Mouse (Mus musculus) mouse trophoblast stem cell (cell line): ENCODE measurements around the gene Ube2l6.
"Not testable (repeated sequence)": the region's sequence is repeated elsewhere in the genome, so short reads cannot be mapped to it uniquely, and the experiment has no call there.

ENCODE experiments used
- in situ Hi-C, 2 experiments: fragments of 300-500 bp; cut with MseI, MboI; formaldehyde crosslinking; loops; 2 replicates in 1 of 2; 3 replicates in 1 of 2; pipeline ENCODE4 v1.15.1; 2025

Gene Ube2l6

DNA sequence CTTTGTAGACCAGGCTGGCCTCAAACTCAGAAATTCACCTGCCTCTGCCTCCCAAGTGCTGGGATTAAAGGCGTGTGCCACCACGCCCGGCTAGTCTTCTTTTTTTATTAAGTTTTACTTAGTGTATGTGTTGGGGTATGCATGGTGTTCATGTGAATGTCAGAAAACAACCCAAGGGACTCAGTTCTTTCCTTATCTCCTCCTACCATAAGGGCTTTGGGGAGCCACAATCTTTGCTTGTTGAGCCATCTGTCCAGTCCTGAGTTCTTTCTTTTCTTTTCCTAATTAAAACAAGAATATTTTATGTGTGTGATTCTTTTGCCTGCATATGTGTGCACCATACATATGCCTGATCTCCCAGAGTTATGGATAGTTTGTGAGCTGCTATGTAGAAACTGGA, 5.5 kb upstream of the Ube2l6 start:
- in situ Hi-C loops = no loop called here

DNA sequence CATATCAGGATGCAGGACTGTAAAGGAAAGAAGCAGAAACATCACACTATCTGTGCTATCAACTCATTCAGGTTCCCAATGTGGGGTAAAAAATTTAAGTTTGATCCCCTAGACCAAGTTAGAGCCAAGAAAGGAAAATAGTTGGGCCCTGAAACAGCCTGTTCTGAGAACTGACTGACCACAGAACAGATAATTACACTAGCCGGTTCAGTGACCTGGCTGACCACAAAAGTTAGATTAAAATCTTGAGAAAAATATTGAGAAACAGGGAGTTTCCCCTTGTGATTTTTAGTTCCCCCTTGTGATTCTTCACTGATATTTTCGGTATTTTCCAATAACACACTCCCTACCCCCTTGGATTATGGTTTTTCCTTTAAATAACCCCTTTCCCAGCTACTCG, 4.8 kb upstream of the Ube2l6 start:
- in situ Hi-C loops = no loop called here

DNA sequence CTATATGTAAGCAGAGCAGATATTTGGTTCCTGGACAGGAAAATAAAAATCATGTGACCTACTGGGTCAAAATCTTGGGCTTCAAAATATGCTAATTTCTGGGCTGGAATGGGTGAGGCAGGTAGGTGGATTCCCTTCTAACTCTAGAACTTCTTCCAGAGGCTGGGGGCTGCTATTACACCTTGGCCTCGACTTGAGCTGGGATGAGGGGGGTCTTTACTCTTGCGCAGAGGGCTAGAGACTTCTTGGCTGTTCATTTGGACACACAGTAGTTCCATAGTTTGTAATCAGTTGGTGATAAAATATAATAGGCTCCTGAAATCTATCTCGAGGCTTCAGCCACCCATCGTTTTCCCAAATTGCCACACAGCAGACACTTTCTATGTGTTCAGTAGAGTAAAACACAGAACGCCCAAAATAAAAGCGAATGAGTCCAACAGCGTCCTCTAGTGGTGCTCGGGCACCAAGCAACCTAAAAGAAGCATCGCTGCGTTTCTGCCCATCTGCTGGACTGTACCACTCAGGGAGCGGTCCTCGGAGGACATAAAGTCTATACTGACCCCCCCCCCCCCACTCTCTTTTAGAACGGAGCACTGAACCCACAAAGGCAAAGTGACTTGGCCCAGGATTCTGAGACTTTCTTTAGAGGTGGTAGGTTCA, 665 bp upstream of the Ube2l6 start:
- in situ Hi-C loops = no loop called here

DNA sequence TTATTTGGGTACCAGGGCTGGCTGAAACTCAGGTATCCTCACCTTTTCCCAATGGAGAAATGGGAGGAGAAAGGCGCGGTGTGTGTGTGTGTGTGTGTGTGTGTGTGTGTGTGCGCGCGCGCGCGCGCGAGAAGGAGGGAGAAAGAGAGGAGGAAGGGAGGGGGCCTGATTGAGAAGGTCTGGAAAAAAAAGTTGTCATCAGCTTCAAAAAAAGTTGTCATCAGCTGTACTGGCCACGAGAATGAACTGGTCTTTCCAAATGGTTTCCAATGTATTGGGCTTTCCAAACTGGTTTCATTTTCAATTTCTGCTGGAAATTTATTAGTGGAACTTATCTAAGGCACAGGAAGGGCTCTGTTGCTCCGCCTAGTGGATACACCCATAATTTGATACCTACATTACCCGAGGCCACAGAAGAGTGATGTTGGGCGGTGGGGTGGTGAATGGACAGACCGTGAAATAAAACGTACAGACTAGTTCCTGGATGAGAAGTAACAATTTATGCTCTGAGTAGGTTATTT, 473 bp downstream of the Ube2l6 start:
- in situ Hi-C loops = no loop called here

DNA sequence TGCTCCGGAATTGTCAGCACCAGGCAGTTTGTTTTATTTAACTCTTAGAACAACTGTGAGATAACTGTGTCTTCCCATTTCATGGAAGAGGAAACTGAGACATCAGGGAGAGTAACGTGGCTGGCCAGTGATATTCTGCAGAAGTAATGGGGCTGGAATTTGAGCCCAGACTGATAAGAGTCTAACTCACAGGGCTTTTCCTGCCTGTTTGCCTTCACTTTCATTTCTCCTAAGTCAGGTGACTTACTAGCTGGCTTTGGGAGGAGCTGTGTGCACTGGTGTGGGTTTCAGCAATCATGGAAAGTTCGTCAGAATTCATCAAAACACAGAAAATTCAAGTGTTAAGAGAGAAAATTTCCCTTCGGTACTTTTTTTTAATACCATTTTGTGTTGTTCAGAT, 1.7 kb downstream of the Ube2l6 start:
- in situ Hi-C loops = no loop called here

DNA sequence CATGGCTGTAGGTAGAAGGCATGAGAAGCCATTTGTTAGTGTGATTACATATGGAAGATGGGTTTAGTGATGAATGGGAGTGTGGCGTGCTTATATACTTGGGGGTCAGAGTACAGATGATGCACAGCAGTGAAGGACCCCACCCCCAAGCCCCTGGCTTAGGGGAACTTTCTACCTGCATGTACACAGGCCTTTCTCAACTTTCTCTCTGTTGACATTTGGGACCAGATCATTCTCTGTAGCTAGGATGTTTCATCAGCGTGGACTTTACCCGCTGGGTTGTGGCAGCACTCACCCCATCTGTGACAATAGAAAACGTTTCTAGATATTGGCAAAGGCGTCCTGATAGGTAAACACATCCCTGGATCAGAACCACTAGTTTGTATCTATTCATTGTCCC, 2.6 kb downstream of the Ube2l6 start:
- in situ Hi-C loops = not testable (repeated sequence)

DNA sequence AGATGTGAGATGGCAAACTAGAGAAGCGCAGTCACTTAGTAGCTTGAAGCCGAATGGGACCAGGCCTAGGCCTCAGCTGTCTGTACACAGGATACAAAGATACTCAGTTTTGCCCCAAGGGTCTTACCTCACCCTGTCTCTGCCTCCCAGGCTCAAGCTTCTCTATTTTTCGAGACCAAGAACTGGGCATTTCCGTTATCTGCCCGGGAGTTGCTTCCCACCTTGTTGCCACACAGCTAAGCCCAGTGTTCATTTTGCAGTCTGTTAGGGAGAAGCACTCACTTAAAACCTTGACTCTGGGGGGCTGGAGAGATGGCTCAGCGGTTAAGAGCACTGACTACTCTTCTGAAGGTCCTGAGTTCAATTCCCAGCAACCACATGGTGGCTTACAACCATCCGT, 5.3 kb downstream of the Ube2l6 start:
- in situ Hi-C loops = no loop called here

DNA sequence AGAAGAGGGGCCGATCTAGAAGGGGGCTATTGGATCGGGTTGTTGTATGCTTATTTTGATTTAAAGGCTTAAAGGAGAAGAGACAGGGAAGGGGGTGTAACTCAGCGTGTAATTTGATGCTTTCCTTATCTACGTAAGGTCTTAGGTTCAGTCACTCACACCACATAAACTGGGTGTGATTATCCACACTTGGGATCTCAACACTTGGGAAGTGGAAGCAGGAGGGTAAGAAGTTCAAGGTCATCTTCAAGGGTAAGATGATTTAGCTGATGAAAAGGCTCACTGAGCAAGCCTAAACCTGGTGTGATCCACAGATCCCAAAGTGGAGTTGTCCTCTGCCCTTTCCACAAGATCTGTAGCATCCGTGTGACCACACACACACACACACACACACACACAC, 7.9 kb downstream of the Ube2l6 start:
- in situ Hi-C loops = no loop called here

DNA sequence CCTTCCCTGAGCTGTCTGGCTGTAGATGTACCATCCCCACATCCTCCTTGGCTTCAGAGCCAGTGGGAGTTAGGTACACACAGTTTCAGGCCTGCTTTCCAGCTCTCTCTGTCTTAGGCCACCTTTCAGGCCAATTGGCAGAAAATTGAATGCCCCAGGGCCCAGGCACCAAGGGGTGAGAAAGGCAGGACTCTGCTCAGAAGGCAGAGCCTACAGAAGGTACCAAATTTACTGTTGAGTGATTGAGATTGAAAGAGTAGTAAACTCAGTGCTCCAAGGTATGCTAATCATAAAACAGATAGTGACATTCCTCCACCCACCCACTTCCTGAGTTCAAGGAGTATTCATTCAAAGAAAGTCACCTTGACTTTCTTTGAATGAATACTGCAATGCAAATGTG, 10.7 kb downstream of the Ube2l6 start:
- in situ Hi-C loops = no loop called here

DNA sequence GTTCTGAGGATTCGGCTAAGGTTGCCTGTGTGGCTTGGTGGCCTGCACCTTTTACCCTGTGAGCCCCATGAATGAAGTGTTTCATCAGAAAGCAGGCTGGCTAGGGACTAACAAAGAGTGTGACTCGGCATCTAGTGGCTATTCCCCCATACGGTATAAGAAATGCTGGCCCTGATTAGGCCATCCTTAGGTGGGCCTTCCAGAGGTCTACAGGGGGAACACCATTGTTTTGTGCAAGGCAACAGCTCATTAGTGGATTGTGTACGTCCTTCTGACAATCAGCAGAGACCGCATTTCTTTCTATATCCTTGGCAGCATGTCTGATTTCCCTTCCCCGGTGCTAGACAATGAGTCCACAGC, 11.9 kb downstream of the Ube2l6 start:
- in situ Hi-C loops = no loop called here

DNA sequence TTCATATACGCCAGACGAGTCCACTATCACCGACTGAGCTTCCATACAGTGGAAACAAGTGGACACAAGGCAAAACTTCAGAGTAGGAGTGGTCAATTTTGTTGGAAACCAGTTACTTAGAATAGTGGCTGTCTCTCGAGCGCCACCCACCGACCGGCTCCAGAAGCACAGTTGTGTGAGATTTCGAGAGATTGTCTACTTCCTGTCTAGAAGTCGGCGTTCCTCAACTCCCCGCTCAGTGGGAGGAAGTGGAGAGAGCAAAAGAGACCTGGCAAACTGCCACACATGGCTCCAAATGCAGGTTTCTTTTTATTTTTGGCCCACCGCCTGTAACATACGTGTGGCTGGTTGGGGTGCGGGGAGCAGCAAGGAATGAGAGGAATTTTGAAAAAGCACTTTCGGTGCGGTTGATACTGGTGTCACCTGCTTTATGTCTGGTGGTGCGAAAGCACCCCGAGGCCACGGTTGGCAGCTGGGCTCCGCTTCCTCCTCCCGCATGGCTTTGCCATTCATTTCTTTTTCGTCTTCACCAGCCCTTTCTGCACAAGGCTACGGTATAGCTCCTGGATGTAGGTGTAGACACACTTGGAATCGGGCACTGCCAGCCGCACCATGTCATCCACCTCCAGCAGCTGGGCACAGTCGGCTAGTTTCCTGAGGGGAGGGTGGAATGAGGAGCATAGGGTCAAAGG, 12.4 kb downstream of the Ube2l6 start:
- in situ Hi-C loops = no loop called here

DNA sequence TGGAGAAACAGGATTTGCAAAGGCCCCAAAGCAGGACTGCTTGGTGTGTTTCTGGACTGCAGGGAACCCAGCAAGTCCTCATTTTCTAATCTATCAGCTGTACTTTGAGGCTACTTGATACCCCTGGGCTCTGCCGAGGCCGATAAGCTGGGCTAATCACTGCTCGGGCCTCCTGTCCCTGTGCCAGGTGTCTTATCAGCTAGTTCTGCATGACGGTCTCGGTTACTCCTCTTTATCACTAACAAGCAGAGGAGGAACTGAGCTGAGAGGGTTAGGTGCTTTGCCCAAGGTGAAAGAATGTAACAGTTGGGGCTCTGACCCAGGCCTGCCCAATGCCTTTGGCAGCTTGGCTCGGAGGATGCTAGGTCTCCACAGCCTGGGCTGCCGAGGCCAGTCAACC, 13.3 kb downstream of the Ube2l6 start:
- in situ Hi-C loops = no loop called here

DNA sequence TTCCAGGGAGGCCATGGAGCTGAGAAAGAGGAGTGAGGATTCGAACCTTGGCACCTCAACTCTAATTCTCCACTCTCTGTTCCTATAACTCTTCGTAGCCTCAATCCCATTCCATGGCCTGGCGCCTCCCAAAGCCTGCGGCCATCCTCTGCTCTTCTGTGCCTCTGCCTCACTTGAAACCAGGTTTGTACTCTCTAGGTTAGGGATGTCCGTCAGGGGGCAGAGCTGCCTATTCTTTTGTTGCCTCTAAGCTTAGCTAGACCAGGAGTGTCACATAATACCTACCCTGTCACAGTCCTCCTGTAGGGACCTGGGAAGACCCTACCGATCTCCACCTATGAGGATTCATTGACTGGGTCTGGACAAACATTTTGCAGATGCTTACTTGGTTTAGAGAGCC, 14.0 kb downstream of the Ube2l6 start:
- in situ Hi-C loops = no loop called here

DNA sequence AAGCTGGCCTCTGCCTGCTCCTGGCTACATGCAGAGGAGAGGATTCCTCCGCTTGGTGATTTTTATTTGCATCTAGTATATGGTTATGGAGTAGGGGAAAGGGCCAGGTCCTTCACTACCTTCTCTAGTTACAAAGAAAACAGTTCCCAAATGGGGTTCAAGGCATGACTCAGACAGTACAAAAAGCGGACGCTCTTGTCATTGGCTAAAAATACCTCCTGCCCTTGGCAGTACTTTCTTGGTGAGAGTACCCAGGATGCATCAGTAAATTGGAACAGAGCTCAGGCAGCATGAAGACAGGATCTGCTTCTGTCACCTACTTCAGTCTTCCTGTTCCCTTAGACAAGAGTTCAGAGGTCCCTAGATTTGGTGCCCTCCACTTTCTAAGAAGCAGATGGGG, 21.2 kb downstream of the Ube2l6 start:
- in situ Hi-C loops = no loop called here

DNA sequence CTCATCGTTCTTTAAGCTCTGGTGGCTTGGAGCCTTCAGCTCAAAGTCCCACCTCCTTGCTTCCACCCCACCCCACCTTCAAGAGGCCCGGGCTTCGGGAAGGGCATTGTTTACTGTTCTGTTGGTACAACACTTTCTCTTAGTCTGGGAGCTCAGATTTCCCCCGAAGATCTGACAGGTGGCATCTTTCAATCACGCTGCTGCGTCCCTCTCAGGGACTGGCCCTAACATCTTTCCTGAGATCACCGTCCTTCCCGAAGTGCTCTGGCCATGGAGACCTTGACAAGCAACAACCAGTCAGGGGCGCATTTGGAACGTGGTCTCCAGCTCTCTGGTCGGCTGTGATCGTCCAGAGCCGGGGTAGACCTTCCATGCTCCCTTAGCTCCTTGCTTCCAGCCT, 23.9 kb downstream of the Ube2l6 start, which contains the start of gene Smtnl1:
Gene Smtnl1, minus strand, starts transcription at position 101 of the 400 bp plus-strand sequence.
- in situ Hi-C loops = no loop called here

DNA sequence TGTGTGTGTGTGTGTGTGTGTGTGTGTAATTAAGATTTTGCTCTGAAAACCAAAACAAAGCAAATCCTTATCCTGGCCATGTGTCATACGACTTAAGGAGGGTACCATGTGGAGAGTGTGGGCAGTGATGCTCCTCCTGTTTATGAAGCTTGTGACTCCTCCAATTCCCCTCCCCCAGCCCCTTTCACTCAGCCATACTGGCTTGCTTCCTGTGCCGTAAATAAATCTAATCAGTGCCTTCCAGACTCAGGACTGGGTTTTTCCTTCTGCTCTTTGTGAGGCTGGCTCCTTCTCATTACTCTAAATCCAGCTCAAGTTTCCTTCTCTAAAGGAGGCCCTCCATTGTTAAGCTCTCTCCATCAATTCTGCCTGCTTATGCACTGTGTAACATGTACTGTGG, 24.6 kb downstream of the Ube2l6 start:
- in situ Hi-C loops = no loop called here

DNA sequence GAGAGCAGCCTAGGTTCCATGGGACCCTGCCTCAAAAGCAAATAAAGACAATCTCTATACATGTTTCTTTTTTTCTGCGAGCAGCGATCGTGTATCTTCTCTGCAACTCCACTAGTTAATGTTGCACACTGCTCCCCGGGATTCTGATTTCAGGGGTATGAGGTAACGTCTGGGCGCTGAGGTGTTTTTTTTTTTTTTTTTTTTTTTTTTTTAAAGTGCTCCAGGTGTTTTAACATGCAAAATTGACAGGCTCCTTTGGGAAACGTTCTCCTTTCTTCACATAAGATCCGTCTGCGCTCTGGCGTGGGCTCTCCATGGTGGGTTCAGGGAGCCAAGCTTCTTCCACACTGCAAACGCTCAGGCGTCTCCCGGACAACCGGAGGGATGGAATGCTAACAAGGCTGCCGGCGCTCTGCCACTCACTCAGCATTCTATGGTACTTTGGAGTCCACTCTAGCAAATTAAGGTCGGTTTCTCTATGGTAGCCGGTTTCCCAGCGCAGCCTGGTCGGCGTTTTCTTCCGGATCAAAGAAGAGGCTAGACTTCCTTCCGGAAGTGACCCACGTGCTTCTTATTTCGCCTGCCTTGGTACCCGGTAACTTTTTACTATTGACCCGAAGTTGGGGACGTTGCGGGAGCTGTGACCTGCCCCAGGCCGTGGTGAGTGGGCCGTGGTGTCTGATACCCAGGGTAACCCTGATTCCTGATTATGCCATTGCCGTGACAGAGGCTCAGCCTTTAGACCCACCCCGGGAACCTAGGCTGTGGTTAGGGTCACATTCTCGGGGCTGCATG, 28.1 kb downstream of the Ube2l6 start, which contains the start of gene Timm10:
Gene Timm10, plus strand, starts transcription at position 510 of the 795 bp plus-strand sequence.
- in situ Hi-C loops = no loop called here

DNA sequence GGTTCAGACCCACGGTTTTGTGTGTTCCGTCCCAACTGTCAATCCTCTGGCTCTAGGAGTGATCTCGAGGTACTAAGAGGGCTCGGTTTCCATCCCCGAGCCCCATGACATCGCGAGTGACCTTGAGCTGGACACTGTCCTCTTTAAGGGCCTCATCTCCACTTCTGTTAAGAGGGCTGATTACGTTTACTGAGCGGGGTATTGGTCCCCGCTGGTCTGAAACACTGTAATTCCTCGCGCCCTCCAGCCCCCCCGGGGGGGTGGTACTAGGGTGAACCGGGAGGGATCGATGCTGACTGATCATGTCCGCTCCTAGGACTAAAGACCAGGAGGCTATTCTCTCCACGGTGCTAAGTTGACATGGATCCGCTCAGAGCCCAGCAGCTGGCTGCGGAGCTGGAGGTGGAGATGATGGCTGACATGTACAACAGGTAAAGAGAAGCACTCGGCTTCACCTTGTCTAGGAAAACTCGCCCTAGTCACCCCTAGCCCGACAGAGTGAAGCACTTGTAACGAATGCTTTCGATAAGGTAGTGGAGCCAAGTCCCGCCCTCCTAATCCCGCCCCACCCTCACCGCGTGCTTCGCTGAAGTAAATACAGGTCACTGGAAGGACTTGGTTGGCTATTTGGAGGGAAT, 28.8 kb downstream of the Ube2l6 start:
- in situ Hi-C loops = no loop called here

DNA sequence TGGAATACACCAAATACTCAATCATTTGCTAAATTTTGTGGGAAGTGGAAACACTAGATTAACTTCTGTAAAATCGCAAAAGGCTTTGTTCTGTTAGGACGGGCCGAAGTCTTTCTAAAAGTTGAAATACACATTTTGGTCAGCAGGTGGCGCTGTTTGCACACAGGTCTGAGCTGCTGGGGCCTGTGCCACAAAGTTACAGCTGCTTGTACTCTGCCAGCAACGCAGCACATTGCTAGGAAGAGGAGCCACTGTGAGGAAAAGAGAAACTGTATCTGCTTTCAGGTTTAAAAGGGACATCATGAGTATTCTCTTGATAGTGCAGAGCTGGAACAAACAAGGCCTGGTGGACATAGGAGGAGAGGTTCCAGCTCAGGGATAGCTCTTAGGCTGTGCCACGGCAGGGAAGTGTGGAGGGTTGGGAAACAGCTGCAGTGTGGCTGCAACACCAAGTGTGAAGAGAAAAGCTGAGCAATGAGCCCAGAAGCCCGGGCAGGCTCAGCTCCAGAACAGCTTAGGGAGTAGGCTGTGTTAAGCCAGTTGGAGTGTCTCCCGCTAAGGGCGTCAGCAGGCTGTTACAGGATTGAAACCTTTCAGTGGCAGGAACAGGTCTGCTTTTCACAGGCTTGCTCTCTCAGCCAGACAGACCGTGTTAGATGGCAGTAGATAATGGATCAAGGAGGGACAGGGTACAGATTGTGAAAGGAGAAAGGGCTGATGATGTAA, 33.2 kb downstream of the Ube2l6 start:
- in situ Hi-C loops = no loop called here

DNA sequence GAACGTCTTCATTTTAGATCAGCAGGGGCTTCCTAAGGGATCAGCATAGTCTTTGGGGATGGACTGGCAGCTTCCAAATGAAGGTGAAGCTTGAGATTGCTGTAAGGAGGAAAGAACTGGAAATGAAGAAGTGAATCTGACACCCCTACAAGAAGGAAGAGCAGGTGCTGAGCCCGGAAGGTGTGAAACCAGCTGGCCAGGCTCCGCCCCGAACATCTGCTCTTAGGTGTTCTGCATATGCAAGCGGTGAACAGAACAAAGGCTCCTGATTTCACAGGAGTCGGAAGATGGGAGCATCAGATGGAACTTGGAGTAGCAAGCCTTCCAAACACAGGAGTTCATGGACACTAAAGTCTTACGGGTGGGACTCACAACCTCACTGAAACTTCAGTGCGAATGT, 38.5 kb downstream of the Ube2l6 start:
- in situ Hi-C loops = no loop called here

DNA sequence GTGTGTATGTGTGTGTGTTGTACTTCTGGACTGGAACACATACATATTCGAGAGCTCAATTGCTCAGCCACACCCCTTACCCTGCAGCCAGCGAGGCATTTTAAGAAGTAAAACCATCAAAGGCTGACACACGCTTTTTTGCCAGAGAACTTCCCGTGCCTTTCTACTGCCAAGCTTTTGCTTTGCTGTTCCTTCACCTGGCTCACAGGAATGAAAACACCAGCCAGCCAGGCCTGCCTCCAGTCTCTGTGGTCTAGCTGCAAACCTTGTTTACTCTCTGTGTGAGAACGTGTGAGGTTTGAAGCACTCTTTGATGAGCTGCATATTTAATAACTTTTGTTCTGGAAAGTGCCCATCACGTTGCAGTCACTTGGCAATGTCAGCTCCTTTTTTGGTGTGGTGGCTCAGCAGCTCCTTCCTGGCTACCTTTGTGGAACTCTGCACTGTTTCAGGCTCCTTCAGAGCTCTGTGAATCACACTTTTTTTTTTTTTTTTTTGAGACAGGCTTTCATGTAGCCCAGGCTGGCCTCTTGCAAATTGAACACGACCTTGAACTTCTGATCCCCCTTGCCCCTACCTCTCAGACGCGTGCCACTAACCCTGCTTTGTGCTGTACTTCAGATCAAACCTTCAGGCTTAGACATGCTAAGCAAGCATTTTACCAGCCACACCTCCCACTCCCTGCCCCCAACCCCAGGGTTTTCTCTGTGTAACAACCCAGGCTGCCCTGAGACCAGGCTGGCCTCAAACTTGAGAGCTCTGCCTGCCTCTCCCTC, 39.4 kb downstream of the Ube2l6 start:
- in situ Hi-C loops = no loop called here
